Mouse (Mus musculus): ENCODE data around the gene Kdelc1. TPM values are rescaled to one million over a fixed set of nuclear protein-coding genes. Genes with fewer than 3 reads are reported as not detected.

Gene Kdelc1
- polyA plus RNA-seq, 1 experiment from 2014 or later = 45.3 TPM

DNA sequence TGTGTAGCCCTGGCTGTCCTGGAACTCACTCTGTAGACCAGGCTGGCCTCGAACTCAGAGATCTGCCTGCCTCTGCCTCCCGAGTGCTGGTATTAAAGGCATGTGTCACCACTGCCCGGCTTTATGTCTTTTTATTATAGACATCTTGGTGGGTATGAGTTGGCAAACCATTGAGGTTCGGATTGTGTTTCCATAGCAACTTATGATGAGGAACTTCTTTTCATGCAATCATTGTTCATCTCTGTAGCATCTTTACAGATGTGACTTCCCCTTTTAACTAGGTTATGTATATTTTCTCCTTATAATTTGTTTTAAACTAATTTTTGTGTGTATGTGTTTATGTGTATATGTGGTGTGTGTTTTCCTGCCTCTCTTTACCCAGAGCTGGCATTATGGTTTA, 7.0 kb upstream of the Kdelc1 start:
- 91% methylated on average over 4 of the region's 4 CpGs for WGBS
- Histone ChIP-seq H3K4me1 (no peaks in the 10 kb centered on the region), H3K9me3 (no peaks in the 10 kb centered on the region), H3K4me2 (replicated peaks) (no peak overlapping the region), H3K27me3 (replicated peaks) (no peaks in the 10 kb centered on the region), H3K9ac (no peak overlapping the region), H3K4me3 (no peak overlapping the region), H3K27ac (no peak overlapping the region), H3K36me3 (peaks cover 21% of the 10 kb centered on the region; the same call in 1 of the 2 replicates)
- ATAC-seq (ENCODE audit: low FRiP score, low read depth) = no peak

DNA sequence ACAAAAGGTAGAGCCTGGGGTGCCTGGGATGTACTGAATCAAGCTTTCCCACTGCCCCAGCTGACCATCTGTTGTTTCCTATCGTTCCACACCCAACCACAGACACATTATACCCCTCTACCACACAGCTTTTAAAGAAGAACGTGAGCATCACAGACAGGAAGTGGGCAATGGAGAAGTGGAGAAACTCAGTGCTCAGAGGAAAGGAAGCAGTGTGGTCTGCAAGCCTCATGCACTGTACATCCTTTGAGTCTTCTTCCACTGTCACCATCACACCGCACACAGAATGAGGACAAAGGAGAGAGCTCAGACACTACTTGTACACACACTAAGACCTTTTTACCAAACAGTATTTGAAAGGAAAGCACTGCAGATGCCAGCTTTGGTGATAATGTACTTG, 3.6 kb upstream of the Kdelc1 start:
- H3K9me3 ChIP-seq = no peaks in the 10 kb centered on the region
- H3K4me2 ChIP-seq (replicated peaks) = no peak overlapping the region
- no peaks in the 10 kb centered on the region for H3K4me1 ChIP-seq
- H3K4me3 ChIP-seq = no peak overlapping the region
- no peaks in the 10 kb centered on the region for H3K27me3 ChIP-seq (replicated peaks)
- ATAC-seq (ENCODE audit: low FRiP score, low read depth) = no peak
- H3K9ac ChIP-seq = no peak overlapping the region
- no peak overlapping the region for H3K27ac ChIP-seq
- WGBS = 88% methylated on average over 3 of the region's 3 CpGs
- H3K36me3 ChIP-seq = peaks cover 12% of the 10 kb centered on the region; the same call in 1 of the 2 replicates

DNA sequence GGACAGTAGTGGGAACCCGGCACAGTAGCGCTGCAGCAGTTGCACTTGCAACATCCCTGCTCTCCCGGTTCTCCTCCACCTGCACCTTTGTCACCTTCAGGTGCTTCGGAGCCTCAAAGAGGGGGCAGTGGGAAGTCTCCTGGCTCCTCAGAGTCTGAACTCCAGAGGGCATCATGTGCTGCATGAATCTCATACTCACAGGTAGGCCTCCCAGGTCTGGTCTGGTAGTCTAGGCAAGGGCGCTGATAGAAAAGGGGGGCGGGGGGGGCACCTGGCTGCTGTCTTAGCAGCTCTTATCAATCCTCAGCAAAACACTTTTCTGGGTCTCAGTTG, 1.4 kb upstream of the Kdelc1 start:
- ATAC-seq (ENCODE audit: low FRiP score, low read depth) = peak; percentile 27
- Histone ChIP-seq H3K27ac (peak overlapping the region; percentile 88), H3K4me2 (replicated peaks) (peak overlapping the region; percentile 76), H3K4me1 (no peaks in the 10 kb centered on the region), H3K4me3 (peak overlapping the region; percentile 74), H3K27me3 (replicated peaks) (no peaks in the 10 kb centered on the region), H3K9ac (peak overlapping the region; percentile 89), H3K36me3 (peaks cover 8% of the 10 kb centered on the region), H3K9me3 (no peaks in the 10 kb centered on the region)
- 7% methylated on average over 6 of the region's 6 CpGs for WGBS

DNA sequence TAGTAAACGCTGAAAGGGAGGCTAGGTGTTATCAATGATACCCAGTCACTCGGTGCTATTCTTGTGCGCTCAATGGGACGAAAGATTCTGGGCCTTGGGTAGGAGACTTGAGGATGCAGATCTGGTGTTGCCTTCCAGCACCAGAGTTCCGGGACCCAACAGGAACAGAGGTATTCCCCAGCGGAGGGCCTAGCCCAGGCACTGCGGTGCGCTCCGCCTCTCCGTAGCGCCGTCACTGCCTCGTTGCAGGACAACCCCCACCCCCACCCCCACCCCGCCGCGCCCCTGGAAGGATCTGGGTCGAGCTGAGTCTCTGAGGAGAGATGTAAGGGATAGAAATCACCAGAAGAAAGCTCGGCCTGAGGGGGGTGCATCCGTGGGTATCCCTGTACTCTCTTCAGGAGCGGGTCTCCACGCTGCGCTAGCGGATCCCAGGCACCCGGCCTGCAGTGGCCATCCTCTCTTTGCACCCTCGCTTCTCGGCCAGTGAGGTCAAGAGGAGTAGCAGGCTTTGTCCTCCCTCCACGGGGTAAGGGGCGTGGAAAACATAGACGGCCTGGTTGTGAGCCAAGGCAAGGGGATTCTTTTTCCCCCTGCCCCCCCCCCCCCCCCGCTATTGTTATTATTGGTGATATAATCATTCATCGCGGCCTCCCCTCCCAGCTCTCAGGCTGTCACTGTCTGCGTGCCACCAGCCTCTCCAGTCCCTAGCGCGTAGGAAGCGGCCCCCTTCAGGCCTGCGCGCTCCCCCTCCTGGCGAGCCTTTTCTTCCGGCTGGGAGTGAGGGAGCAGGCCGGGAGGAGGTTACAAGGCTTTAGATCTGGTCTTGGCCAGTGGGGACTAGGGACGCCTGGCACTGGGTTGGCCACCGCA, 829 bp upstream of the Kdelc1 start:
- Histone ChIP-seq H3K4me2 (replicated peaks) (peak overlapping the region; percentile 76), H3K9ac (peak overlapping the region; percentile 89), H3K4me1 (no peaks in the 10 kb centered on the region), H3K9me3 (no peaks in the 10 kb centered on the region), H3K27me3 (replicated peaks) (no peaks in the 10 kb centered on the region), H3K4me3 (peak overlapping the region; percentile 74), H3K36me3 (peaks cover 7% of the 10 kb centered on the region), H3K27ac (peak overlapping the region; percentile 88)
- WGBS = under 1% methylated on average over 41 of the region's 43 CpGs
- ATAC-seq (ENCODE audit: low FRiP score, low read depth) = peak; percentile 90

GRCm38 (mm10) chr1:44117571-44117970, 1.0 kb downstream of the Kdelc1 start:
- Histone ChIP-seq H3K4me1 (no peaks in the 10 kb centered on the region), H3K9ac (no peak overlapping the region), H3K27ac (no peak overlapping the region), H3K27me3 (replicated peaks) (no peaks in the 10 kb centered on the region), H3K4me2 (replicated peaks) (peak overlapping the region; percentile 76), H3K4me3 (no peak overlapping the region), H3K9me3 (no peaks in the 10 kb centered on the region), H3K36me3 (peaks cover 16% of the 10 kb centered on the region)
- no peak for ATAC-seq (ENCODE audit: low FRiP score, low read depth)

- Histone ChIP-seq H3K9ac (0 out of 2 replicates have a peak overlapping the region, but pooled peaks have one; percentile 77), H3K9me3 (no peaks in the 10 kb centered on the region), H3K4me1 (peaks cover 8% of the 10 kb centered on the region; the same call in 1 of the 2 replicates), H3K36me3 (peaks cover 21% of the 10 kb centered on the region), H3K4me2 (replicated peaks) (peak overlapping the region; percentile 68), H3K27me3 (replicated peaks) (no peaks in the 10 kb centered on the region), H3K4me3 (peak overlapping the region; percentile 79; the same call in 1 of the 2 replicates), H3K27ac (no peak overlapping the region)
- ATAC-seq (ENCODE audit: low FRiP score, low read depth) = peak; percentile 27; the same call in 1 of the 2 replicates
- 12% methylated on average over 5 of the region's 5 CpGs for WGBS
Observed at GRCm38 (mm10) chr1:44102939-44103338, 15.7 kb downstream of the Kdelc1 start.

DNA sequence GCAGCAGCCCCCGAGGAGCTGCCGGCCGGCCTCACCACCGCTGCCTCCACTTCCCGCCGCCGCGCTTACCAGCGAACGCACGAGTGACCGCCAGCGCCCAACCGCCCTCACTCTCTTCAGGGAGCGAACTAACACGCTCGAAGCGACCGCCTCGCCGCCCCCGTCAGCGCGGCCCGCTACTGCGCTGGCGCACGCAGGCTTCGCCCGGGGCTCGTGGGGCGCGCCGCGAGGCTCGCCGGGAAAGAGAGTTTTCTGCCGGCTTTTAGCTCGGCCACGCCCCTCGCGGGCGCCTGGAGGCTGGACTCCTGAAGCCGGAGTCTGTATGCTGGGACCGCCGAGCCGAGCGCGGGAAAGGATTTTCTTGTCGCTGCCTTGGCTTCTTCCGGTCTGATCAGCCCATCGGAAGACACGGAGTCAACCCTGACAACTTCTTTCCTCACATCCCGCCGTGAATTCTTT, 16.3 kb downstream of the Kdelc1 start, which contains the start of gene Tex30:
Gene Tex30, minus strand, starts transcription at position 183 of the 459 bp plus-strand sequence.
- Histone ChIP-seq H3K9ac (peak within 1 kb of the TSS; percentile 77), H3K27ac (peak within 1 kb of the TSS; percentile 82; the same call in 1 of the 2 replicates), H3K36me3 (peaks cover 21% of the 10 kb centered on the region), H3K4me3 (peak within 1 kb of the TSS; percentile 79), H3K4me1 (peaks cover 8% of the 10 kb centered on the region; the same call in 1 of the 2 replicates), H3K9me3 (no peaks in the 10 kb centered on the region), H3K4me2 (replicated peaks) (peak within 1 kb of the TSS; percentile 68), H3K27me3 (replicated peaks) (no peaks in the 10 kb centered on the region)
- peak; percentile 98 for ATAC-seq (ENCODE audit: low FRiP score, low read depth)
- WGBS = under 1% methylated on average over 55 of the region's 55 CpGs

- no peaks in the 10 kb centered on the region for H3K27me3 ChIP-seq (replicated peaks)
- under 1% methylated on average over 55 of the region's 55 CpGs for WGBS
- peaks cover 8% of the 10 kb centered on the region; the same call in 1 of the 2 replicates for H3K4me1 ChIP-seq
- peak overlapping the region; percentile 68 for H3K4me2 ChIP-seq (replicated peaks)
- H3K4me3 ChIP-seq = peak overlapping the region; percentile 79
- H3K36me3 ChIP-seq = peaks cover 26% of the 10 kb centered on the region
- peak overlapping the region; percentile 82; the same call in 1 of the 2 replicates for H3K27ac ChIP-seq
- ATAC-seq (ENCODE audit: low FRiP score, low read depth) = peak; percentile 81
- peak overlapping the region; percentile 77 for H3K9ac ChIP-seq
- no peaks in the 10 kb centered on the region for H3K9me3 ChIP-seq
Observed at GRCm38 (mm10) chr1:44101448-44102225, 17.0 kb downstream of the Kdelc1 start.

DNA sequence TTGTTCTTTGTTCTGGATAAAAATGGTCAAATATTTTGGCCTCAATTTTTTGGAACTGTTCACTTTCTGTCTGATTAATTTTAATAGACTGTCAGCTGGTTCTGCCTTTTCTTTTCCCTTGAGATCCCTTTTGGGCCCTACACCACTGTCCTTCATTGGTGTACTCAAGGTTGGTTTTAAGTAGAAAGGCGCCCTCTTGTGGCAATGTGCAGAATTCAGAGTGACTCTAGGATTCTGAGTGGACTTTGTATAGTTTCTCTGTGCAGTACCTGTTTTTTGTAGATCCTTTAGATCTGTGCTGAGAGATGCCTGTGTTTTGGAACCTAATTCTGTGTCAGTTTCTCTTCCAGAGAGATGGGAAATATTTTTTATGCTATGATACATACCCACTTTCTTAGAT, 54.0 kb downstream of the Kdelc1 start:
- whole genome bisulfite sequencing = 0% methylated on average over 1 of the region's 1 CpGs

GRCm38 (mm10) chr1:44063439-44063838, 55.2 kb downstream of the Kdelc1 start:
- Histone ChIP-seq H3K9ac (no peak overlapping the region), H3K9me3 (no peaks in the 10 kb centered on the region), H3K4me2 (replicated peaks) (no peak overlapping the region), H3K4me3 (no peak overlapping the region), H3K36me3 (no peaks in the 10 kb centered on the region), H3K4me1 (no peaks in the 10 kb centered on the region), H3K27ac (no peak overlapping the region), H3K27me3 (replicated peaks) (no peaks in the 10 kb centered on the region)
- 94% methylated on average over 6 of the region's 6 CpGs for WGBS
- no peak for ATAC-seq (ENCODE audit: low FRiP score, low read depth)

More for the DNA sequence above, 54.0 kb downstream of the Kdelc1 start:
- Histone ChIP-seq H3K9ac (no peak overlapping the region), H3K4me2 (replicated peaks) (no peak overlapping the region), H3K4me1 (no peaks in the 10 kb centered on the region), H3K36me3 (no peaks in the 10 kb centered on the region), H3K27me3 (replicated peaks) (no peaks in the 10 kb centered on the region), H3K27ac (no peak overlapping the region), H3K4me3 (no peak overlapping the region), H3K9me3 (no peaks in the 10 kb centered on the region)
- no peak for ATAC-seq (ENCODE audit: low FRiP score, low read depth)

DNA sequence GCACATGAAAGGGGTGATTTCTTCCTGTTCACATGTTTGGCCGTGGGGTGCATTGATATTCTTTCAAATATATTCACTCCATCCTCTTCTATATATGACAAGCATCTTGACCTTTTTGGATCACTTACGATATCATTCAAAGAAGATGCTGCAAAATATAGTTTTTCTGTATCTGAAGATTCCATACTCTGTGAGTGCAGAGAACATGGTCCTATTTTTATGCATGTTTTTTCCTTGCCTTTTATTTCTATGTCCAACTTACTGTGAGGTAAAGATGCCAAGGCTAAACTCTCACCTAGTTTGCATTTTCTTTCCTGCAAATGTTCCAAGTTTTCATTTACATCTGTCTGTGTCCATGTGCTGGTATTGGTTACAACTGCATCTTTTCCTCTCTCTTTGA, 56.8 kb downstream of the Kdelc1 start, which contains the start of gene Gm8251:
Gene Gm8251, minus strand, starts transcription at position 101 of the 400 bp plus-strand sequence.
- H3K27me3 ChIP-seq (replicated peaks) = no peaks in the 10 kb centered on the region
- H3K27ac ChIP-seq = no peak within 1 kb of the TSS
- WGBS = 90% methylated on average over 2 of the region's 2 CpGs
- H3K9me3 ChIP-seq = no peaks in the 10 kb centered on the region
- no peak within 1 kb of the TSS for H3K4me2 ChIP-seq (replicated peaks)
- ATAC-seq (ENCODE audit: low FRiP score, low read depth) = no peak
- H3K9ac ChIP-seq = no peak within 1 kb of the TSS
- no peak within 1 kb of the TSS for H3K4me3 ChIP-seq
- no peaks in the 10 kb centered on the region for H3K36me3 ChIP-seq
- no peaks in the 10 kb centered on the region for H3K4me1 ChIP-seq

GRCm38 (mm10) chr1:44057805-44058204, 60.8 kb downstream of the Kdelc1 start:
- Histone ChIP-seq H3K36me3 (no peaks in the 10 kb centered on the region), H3K4me2 (replicated peaks) (no peak overlapping the region), H3K27me3 (replicated peaks) (no peaks in the 10 kb centered on the region), H3K4me1 (no peaks in the 10 kb centered on the region), H3K27ac (no peak overlapping the region), H3K9me3 (no peaks in the 10 kb centered on the region), H3K9ac (no peak overlapping the region), H3K4me3 (no peak overlapping the region)
- ATAC-seq (ENCODE audit: low FRiP score, low read depth) = no peak
- 89% methylated on average over 3 of the region's 3 CpGs for WGBS

All from neural tube, embryonic 12.5 days (tissue).